Mouse (Mus musculus): ENCODE measurements around the gene Hist1h1a. TPM values are rescaled to one million over a fixed set of nuclear protein-coding genes. Genes with fewer than 3 reads are reported as not detected.
A peak's percentile ranks its signal among the peaks of the same experiment; 100 is the strongest.
"Not testable (repeated sequence)": the region's sequence is repeated elsewhere in the genome, so short reads cannot be mapped to it uniquely, and the experiment has no call there.

The Hist1h1a gene
- polyA plus RNA-seq (2017; shearing (Covaris generic)) = 1 to 10 TPM; 2.5 to 6.1 (median 3.4) TPM

- peak; percentile 45 for ATAC-seq
These were observed at the start of gene Hist1h1a for GRCm38 (mm10) chr13:23763586-23764323. Gene Hist1h1a (plus strand): TSS chr13:23763666.

GRCm38 (mm10) chr13:23716261-23717042, 47.0 kb upstream of the Hist1h1a start:
- ATAC-seq = no peak

DNA sequence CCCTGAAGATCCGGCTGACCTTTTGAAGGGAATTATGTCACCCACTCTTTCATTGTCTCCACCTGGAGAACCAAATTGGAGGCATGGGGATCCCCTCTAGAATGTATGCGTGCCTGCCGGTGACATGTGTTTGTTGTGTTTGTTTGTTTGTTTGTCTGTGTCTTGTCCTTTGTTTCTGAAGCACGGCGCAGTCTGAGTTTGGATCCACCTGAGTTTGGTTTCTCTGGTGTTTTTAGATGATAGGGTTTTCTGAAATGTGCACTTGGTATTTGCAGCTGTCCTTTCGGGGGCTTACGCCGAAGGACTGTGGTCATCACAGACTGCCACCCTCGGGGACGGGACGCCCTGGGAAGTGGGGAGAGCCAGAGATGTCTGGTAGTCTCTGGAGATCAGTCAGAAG, 46.3 kb upstream of the Hist1h1a start:
- ATAC-seq = no peak

GRCm38 (mm10) chr13:23717593-23718245, 45.7 kb upstream of the Hist1h1a start:
- ATAC-seq = not testable (repeated sequence)

DNA sequence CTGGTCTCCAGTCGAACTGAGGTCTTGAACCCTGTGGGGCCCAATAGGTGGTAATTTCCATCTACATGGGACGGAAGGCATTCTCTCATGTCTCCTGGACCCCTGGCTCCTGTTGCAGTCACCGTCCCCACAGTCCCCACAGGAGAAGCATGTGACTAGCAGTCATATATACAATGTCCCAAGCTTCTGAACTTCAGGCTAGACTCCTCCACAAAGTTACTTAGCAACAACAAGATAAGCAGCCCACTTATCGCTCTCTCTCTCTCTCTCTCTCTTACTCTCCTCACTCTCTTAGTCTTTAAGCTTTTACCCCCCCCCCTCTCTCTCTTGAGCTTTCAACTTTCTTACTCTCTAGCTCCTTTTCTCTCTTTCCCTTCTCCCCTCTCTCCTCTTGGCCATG, 39.2 kb upstream of the Hist1h1a start:
- no peak for ATAC-seq

DNA sequence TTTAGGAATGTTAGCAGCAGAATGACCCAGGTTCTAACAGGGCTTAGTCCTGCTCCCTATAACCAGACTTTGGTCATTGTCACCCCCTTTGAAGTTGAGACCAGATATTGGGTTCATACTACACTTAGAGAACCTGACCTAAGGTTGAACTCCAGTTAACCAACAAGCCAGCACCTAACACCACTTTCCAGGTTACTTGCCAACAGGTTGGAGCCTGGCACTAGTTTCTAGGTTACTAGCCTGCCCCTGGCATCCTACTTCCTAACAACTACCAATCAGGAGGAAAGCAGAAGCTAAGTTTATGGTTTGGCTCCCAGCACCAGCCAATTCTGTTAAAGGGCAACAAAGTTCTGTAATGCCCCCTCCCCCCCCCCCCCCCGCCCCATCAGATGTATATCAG, 38.3 kb upstream of the Hist1h1a start:
- no peak for ATAC-seq

DNA sequence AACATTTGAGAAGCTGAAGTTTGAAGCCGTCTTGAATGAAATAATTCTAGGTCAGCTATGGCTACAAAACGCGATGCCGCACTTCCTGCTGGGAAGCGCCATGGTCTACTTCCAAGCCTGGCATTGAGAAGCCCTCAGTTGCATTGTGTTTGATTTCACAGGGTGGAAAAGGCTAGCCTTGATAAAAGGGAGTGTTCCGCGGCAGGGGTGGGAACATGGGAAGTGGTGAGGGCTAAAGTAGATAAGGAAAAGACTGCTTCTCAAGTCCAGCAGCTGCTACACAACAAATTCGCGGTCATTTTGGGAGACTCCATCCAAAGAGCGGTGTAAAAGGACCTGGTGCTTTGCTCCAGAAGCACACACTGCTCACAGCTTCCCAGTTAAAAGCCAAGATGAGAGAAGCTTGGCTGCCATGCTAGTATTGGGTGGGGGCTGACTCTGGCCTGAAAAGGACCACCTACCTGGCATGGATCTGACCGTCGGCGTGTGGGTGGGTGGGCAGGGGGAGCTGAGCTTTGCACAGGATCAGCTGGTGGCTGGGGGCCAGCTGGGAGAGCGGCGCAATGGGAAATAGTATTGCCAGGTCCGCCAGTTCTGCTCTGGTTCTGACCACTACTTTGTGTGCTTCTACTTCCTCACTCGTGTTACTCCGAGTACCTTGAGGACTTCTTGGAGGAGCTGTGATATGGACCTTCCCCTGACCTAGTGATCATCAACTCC, 34.8 kb upstream of the Hist1h1a start:
- ATAC-seq = no peak

DNA sequence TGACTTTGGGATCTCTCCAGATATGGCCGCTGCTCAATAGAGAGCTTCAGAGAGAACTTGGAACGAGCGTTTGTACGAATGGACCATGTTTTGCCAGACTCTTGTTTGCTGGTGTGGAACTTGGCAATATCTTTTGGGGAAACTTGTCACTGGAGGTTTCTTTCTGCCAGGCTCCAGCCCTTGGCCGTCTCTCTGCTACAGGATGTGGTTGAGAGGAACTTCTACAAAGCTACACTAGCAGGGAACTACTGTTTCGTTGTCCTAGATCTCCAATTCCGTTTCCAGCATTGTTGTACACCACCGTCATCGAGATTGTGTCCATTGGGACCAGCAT, 34.3 kb upstream of the Hist1h1a start:
- peak; percentile 69 for ATAC-seq

DNA sequence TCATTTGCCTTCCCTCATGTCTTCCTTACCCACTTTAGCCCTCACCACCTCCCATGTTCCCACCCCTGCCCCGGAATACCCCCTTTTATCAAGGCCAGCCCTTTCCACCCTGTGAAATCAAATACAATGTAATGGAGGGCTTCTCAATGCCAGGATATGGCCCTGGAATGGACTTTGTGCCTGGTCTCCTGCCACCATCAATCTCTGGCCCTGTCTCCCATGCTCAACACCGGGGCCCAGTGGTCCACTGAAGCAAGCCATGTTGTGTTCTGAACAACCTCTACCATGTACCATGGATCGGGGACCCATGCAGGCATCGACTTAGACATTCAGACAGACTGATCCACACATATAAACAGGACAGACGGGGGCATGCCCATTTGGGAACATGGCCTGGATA, 33.8 kb upstream of the Hist1h1a start:
- ATAC-seq = no peak

GRCm38 (mm10) chr13:23730479-23730878, 33.0 kb upstream of the Hist1h1a start:
- no peak for ATAC-seq

GRCm38 (mm10) chr13:23732156-23732804, 31.2 kb upstream of the Hist1h1a start:
- ATAC-seq = peak; percentile 90

DNA sequence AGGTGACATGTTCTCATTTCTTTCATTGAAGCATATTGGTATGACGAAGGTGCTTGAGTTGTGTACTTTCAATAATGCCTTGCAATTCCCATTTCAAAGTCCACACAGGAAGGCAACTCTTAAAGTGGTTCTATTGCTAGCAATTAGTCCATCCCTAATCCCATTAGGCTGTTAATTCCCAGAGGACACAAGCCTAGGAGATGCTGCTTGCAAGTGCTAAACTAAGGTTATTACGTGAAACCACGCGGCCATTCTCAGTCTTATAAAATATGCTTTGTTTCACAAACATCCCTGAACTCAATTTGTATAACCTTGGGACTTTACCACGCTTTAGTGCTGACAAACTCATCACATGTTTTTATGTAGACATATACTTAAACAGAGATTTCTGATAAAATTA, 26.4 kb upstream of the Hist1h1a start:
- ATAC-seq = no peak

DNA sequence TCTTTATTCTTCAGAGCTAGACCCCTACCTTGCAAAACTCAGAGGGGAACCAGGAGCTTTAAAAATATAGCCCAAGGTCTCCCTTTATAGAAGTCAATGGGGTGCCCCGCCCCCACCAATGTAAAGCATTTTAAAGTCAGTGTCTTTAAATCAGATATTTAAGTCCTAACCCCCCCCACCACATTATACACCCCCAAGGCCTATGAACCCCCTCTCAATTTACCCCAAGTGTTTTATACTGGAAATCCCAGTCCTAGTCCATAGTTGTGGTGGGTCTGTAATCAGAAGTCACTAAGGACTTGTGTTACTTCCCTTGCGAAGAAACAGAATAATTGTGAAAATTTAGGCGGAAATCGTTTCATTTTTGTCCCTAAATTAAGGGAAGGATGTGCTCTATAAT, 25.4 kb upstream of the Hist1h1a start:
- no peak for ATAC-seq

DNA sequence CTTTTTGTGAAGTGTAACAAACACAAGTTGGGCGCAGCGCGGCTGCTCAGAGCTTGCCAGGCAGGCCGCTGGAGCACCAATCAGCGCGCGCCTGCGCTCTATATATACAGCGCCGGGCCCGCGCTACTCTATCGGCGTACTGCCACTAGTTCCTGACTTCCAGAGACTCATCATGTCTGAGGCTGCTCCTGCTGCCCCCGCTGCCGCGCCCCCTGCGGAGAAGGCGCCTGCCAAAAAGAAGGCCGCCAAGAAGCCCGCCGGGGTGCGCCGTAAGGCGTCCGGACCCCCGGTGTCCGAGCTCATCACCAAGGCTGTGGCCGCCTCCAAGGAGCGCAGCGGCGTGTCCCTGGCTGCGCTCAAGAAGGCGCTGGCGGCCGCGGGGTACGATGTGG, 24.8 kb upstream of the Hist1h1a start, which contains the start of gene Hist1h1c:
Gene Hist1h1c (plus strand): TSS at position 132 of the 392 bp plus-strand sequence.
- peak; percentile 70 for ATAC-seq

- peak; percentile 86 for ATAC-seq
These were observed 24.2 kb upstream of the Hist1h1a start for GRCm38 (mm10) chr13:23739069-23739921.

GRCm38 (mm10) chr13:23739922-23740252, 23.6 kb upstream of the Hist1h1a start:
- ATAC-seq = peak; percentile 58

- ATAC-seq = no peak
These were observed 23.1 kb upstream of the Hist1h1a start for GRCm38 (mm10) chr13:23740256-23740840.

GRCm38 (mm10) chr13:23740910-23741309, 22.6 kb upstream of the Hist1h1a start:
- ATAC-seq = no peak

DNA sequence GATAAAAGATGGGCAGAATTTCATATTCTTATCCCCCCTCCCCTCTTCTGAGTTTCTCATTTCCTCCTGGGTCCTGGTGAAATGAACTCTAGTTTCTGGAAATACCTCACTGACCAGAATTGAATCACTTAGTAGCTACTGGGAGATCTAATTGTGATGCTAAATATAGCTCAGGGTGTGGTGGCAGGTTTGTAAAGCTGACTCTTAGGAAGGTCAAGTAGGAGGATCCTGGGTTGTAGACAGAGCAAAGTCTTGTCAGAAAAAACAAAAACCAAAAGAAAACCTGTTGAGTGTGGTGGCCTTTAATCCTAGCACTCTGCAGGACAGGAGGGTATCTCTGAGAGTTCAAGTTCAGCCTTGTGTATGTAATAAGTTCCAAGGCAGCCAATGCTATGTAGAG, 21.5 kb upstream of the Hist1h1a start:
- no peak for ATAC-seq

DNA sequence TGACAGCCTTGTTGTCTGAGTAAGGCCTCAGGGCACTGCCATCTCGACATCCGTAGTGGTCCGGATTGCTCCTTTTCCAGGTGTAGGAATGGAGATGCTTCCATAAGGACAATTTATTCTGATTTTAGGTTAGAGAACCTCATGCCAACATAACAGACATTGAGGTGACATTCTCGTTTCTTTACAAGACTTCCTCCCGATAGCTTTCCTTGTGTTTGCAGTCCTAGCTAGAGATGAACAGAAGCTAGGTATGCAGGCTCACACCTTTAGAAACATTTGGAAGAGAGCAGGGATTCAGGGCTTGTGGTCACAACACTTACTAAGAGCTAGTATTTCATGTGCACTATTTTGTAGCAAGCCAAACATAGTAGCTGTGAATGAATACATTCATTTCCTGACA, 20.3 kb upstream of the Hist1h1a start:
- no peak for ATAC-seq

DNA sequence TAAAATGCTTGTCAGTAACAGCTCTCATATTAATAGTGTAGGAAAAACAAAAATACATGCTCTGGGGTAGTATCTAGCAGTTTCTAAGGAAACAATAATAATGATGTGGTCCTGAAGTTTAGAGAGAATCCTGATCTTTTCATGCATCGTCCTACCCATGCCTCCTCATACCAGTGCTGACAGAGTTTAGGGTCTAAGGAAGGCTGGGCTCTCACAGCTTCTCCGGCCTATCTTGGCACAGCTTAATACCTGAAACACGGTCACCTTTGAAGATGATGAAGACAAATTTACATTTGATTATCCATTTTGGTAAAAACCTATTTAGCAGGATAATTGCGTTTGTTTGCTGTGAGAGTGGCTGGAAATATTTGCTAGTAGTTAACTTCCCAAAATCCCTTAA, 19.5 kb upstream of the Hist1h1a start:
- no peak for ATAC-seq
